In genomic region chr5:24738517-24738916, GRCm38 (mm10) we compare ENCODE assay signal across 21 mouse cellular contexts. TPM values are rescaled to one million over a fixed set of nuclear protein-coding genes. Genes with fewer than 3 reads are reported as not detected.
DNase-seq lines count a peak whose midpoint lies in the region; ATAC-seq and TF ChIP-seq lines count a peak whose summit lies in the region.
"Had no signal": no experiment of that assay in that cellular context is flagged by ENCODE, and none has a peak within 500 bp of the region (broad histone marks: within the 10 kb centered on the region; RNA-seq: fewer than 3 reads in every experiment).

No protein-coding gene starts in this region.

- no peaks in the 10 kb centered on the region for H3K9me3 ChIP-seq in heart, embryonic 12.5 days (replicated peaks)
- no peaks in the 10 kb centered on the region for H3K9me3 ChIP-seq in lung, embryonic 14.5 days (ENCODE audit: low read depth, low read length)
- no peaks in the 10 kb centered on the region for H3K9me3 ChIP-seq in liver, embryonic 15.5 days (replicated peaks)
- H3K9me3 ChIP-seq: forebrain, embryonic 12.5 days; limb, embryonic 13.5 days; midbrain, embryonic 12.5 days had no signal

- intact Hi-C loops in heart, postnatal 36 days (cut with DNase I): loop anchor here (5.0 kb wide), 1 partner anchor 36 kb away; no protein-coding TSS in a partner anchor

- H3K4me1 ChIP-seq in heart, embryonic 12.5 days (replicated peaks): peaks cover 24% of the 10 kb centered on the region
- H3K4me1 ChIP-seq in kidney, adult 2 months (ENCODE audit: control insufficient read depth, insufficient read depth, low read length): no peaks in the 10 kb centered on the region
- no peaks in the 10 kb centered on the region for H3K4me1 ChIP-seq in lung, embryonic 14.5 days (ENCODE audit: insufficient read depth)
- H3K4me1 ChIP-seq in liver, embryonic 15.5 days (replicated peaks): peaks cover 20% of the 10 kb centered on the region

- no peak overlapping the region for H3K4me3 ChIP-seq in heart, embryonic 12.5 days
- H3K4me3 ChIP-seq in kidney, adult 2 months (ENCODE audit: insufficient read depth, low read depth, low read length): no peak overlapping the region
- H3K4me3 ChIP-seq in lung, embryonic 14.5 days (ENCODE audit: low read depth, low read length): no peak overlapping the region
- no peak overlapping the region for H3K4me3 ChIP-seq in liver, embryonic 15.5 days (replicated peaks)
- H3K4me3 ChIP-seq: forebrain, embryonic 12.5 days; limb, embryonic 13.5 days; midbrain, embryonic 12.5 days had no signal

- no peak overlapping the region for H3K9ac ChIP-seq in heart, embryonic 12.5 days
- H3K9ac ChIP-seq in lung, embryonic 14.5 days: no peak overlapping the region
- no peak overlapping the region for H3K9ac ChIP-seq in liver, embryonic 15.5 days
- H3K9ac ChIP-seq: forebrain, embryonic 12.5 days; hindbrain, embryonic 14.5 days; limb, embryonic 13.5 days; midbrain, embryonic 12.5 days had no signal

- DNase-seq in heart, postnatal 36 days: no peak
- no peak for DNase-seq in kidney, adult 2 months
- no peak for DNase-seq in kidney, adult 9 months
- no peak for DNase-seq in lung, embryonic 14.5 days
- no peak for DNase-seq in lung, postnatal 10 days
- no peak for DNase-seq in T-cell, adult 2 months (ENCODE audit: low spot score)
- DNase-seq: cerebellum, adult 18-20 months; cerebellum, postnatal 36 days had no signal

- TF ChIP-seq POLR2A in kidney, adult 2 months (IDR thresholded peaks at IDR 0.05; ENCODE audit: low read depth, low read length): no peak

- H3K27me3 ChIP-seq in heart, embryonic 12.5 days (replicated peaks): no peaks in the 10 kb centered on the region
- no peaks in the 10 kb centered on the region for H3K27me3 ChIP-seq in kidney, adult 2 months (replicated peaks; ENCODE audit: control insufficient read depth, insufficient read depth, low read length)
- no peaks in the 10 kb centered on the region for H3K27me3 ChIP-seq in lung, embryonic 14.5 days (ENCODE audit: insufficient read depth, low read length)
- H3K27me3 ChIP-seq in liver, embryonic 15.5 days: no peaks in the 10 kb centered on the region
- H3K27me3 ChIP-seq: forebrain, embryonic 12.5 days; limb, embryonic 13.5 days; midbrain, embryonic 12.5 days had no signal

- peak overlapping the region; percentile 74 for H3K27ac ChIP-seq in heart, embryonic 12.5 days (ENCODE audit: poor library complexity, severe bottlenecking)
- peak overlapping the region; percentile 18; the same call in 1 of the 2 replicates for H3K27ac ChIP-seq in kidney, adult 2 months (ENCODE audit: insufficient read depth, low read depth, low read length)
- peak overlapping the region; percentile 75 for H3K27ac ChIP-seq in lung, embryonic 14.5 days (ENCODE audit: low read depth)
- no peak overlapping the region for H3K27ac ChIP-seq in liver, embryonic 15.5 days (replicated peaks)
- H3K27ac ChIP-seq: forebrain, embryonic 12.5 days; hindbrain, embryonic 14.5 days; limb, embryonic 13.5 days; macrophage; midbrain, embryonic 12.5 days had no signal

- TF ChIP-seq CTCF in kidney, adult 2 months (conservative IDR thresholded peaks at IDR 0.05; ENCODE audit: insufficient read depth, insufficient read length, low read depth, low read length): no peak
- no peak for TF ChIP-seq CTCF in lung, embryonic 14.5 days (IDR thresholded peaks at IDR 0.05; ENCODE audit: low read depth)

- no peak for ATAC-seq in heart, embryonic 12.5 days (ENCODE audit: insufficient number of reproducible peaks, low FRiP score)
- no peak for ATAC-seq in lung, embryonic 14.5 days (ENCODE audit: insufficient read depth)
- peak; percentile 22; the same call in 1 of the 2 replicates for ATAC-seq in liver, embryonic 15.5 days (ENCODE audit: insufficient read depth)

- no peak overlapping the region for H3K4me2 ChIP-seq in heart, embryonic 12.5 days
- no peak overlapping the region for H3K4me2 ChIP-seq in lung, embryonic 14.5 days
- no peak overlapping the region for H3K4me2 ChIP-seq in liver, embryonic 15.5 days
- H3K4me2 ChIP-seq: forebrain, embryonic 12.5 days; hindbrain, embryonic 14.5 days; limb, embryonic 13.5 days; midbrain, embryonic 12.5 days had no signal

- WGBS in heart, embryonic 12.5 days: 64% methylated on average over 1 of the region's 1 CpGs
- WGBS in kidney, adult 2 months: 87% methylated on average over 1 of the region's 1 CpGs
- 68% methylated on average over 1 of the region's 1 CpGs for WGBS in lung, embryonic 14.5 days
- WGBS in liver, embryonic 15.5 days (ENCODE audit: insufficient replicate concordance): 35% methylated on average over 1 of the region's 1 CpGs

- H3K36me3 ChIP-seq in heart, embryonic 12.5 days: no peaks in the 10 kb centered on the region
- no peaks in the 10 kb centered on the region for H3K36me3 ChIP-seq in kidney, adult 2 months (ENCODE audit: control insufficient read depth, insufficient read depth, low read length)
- H3K36me3 ChIP-seq in lung, embryonic 14.5 days (ENCODE audit: insufficient read depth): no peaks in the 10 kb centered on the region
- H3K36me3 ChIP-seq in liver, embryonic 15.5 days (replicated peaks): no peaks in the 10 kb centered on the region
- H3K36me3 ChIP-seq: forebrain, embryonic 12.5 days; limb, embryonic 13.5 days; midbrain, embryonic 12.5 days had no signal

RNA-seq across cellular contexts. Expression of gene Wdr86, which starts 8.0 kb away (rescaled TPM):
- 7.9 and 9.3 TPM in 2 replicates for polyA plus RNA-seq in heart, embryonic 12.5 days (2016; fragmentation: Nextera tagmentation; extraction: Ambion mirVana)
- total RNA-seq in heart, postnatal 36 days (2021): under 1 TPM; 0.49 to 0.53 TPM
- 7.0 and 8.6 TPM in 2 replicates for polyA plus RNA-seq in kidney, adult 2 months (2012; rRNA removed)
- 39.7 and 43.9 TPM in 2 replicates for polyA plus RNA-seq in lung, embryonic 14.5 days (2014; fragmentation: Nextera tagmentation; extraction: Ambion mirVana)
- 1.1 and 1.5 TPM in 2 replicates for polyA plus RNA-seq in liver, embryonic 15.5 days (2015; fragmentation: Nextera tagmentation; extraction: Ambion mirVana)
- polyA plus RNA-seq: macrophage had no signal

RNA-seq across cellular contexts. Expression of gene Crygn, which starts 19.3 kb away (rescaled TPM):
- 0.51 and 2.7 TPM in 2 replicates for polyA plus RNA-seq in heart, embryonic 12.5 days (2016; fragmentation: Nextera tagmentation; extraction: Ambion mirVana)
- not detected for total RNA-seq in heart, postnatal 36 days (2021)
- polyA plus RNA-seq in kidney, adult 2 months (2012; rRNA removed): 0.14 and 1.4 TPM in 2 replicates
- polyA plus RNA-seq in lung, embryonic 14.5 days (2014; fragmentation: Nextera tagmentation; extraction: Ambion mirVana): 1.8 and 2.3 TPM in 2 replicates
- polyA plus RNA-seq in liver, embryonic 15.5 days (2015; fragmentation: Nextera tagmentation; extraction: Ambion mirVana): not detected in 2 replicates
- total RNA-seq: adrenal gland, postnatal 10 days; gastrocnemius, postnatal 4 days; left cerebral cortex, postnatal 10 days had no signal
- polyA plus RNA-seq: brain, embryonic 14.5 days; forebrain, embryonic 12.5 days; macrophage; midbrain, embryonic 12.5 days; neural tube, embryonic 14.5 days; testis, adult 2 months had no signal

RNA-seq across cellular contexts. Expression of gene Nub1, which starts 53.2 kb away (rescaled TPM):
- 29.5 and 31.9 TPM in 2 replicates for polyA plus RNA-seq in heart, embryonic 12.5 days (2016; fragmentation: Nextera tagmentation; extraction: Ambion mirVana)
- total RNA-seq in heart, postnatal 36 days (2021): 10 to 100 TPM; 38.0 to 39.3 TPM
- 37.5 and 46.9 TPM in 2 replicates for polyA plus RNA-seq in kidney, adult 2 months (2012; rRNA removed)
- polyA plus RNA-seq in lung, embryonic 14.5 days (2014; fragmentation: Nextera tagmentation; extraction: Ambion mirVana): 31.6 and 34.1 TPM in 2 replicates
- polyA plus RNA-seq in liver, embryonic 15.5 days (2015; fragmentation: Nextera tagmentation; extraction: Ambion mirVana): 12.4 and 12.5 TPM in 2 replicates
